Mouse (Mus musculus) ES-Bruce4 (cell line): ENCODE measurements at regions not wholly inside any gene's neighbourhood (a gene's known extent, or its start where the extent isn't known, plus 50 kb on each side); places are given as distances from the start of the nearest gene placed in this dataset.

Source experiments
- EP300 ChIP-seq: IDR thresholded peaks from 2 replicates; pipeline ENCODE4 v1.6.1; 2011; ENCODE audit warnings: low read depth, low read length; ENCODE audit not compliant: insufficient read depth
- POLR2A ChIP-seq: IDR thresholded peaks from one replicate; pipeline ENCODE4 v1.8.1; 2011; ENCODE audit warnings: low read length; ENCODE audit not compliant: insufficient read depth

- TF ChIP-seq POLR2A (no peak), EP300 (no peak)
Measured at GRCm38 (mm10) chr6:140857118-140857746, 128.1 kb downstream of the Gm11077 start.
